Comparison of ENCODE assay signal across 12 mouse cellular contexts in the genomic region with DNA sequence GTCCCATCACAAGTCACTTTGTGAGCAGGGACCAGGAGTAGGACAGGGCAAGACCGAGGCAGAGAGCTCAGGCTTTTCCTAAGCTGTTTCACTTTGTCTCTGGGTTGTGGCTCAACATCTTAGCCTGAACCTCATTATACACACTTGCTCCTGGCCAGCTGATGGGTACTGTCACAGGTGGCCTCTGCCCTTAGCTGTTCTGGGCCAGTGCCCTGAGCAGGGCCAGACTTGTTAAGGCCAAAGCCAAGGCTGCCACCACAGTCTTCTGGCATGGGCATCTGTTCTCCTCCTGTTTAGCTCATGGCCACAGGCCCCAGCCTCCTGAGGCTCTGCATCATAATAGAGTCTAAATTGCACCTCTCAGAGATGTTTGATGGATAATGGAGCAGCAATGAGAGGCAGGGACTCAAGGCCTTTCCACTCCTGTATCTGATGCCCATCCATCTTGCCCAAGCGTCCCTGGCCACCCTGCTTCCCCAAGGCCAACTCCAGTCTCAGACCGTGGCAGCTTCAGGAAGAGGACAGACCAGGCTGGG. TPM values are rescaled to one million over a fixed set of nuclear protein-coding genes. Genes with fewer than 3 reads are reported as not detected.
"Had no signal": no experiment of that assay in that cellular context is flagged by ENCODE, and none has a peak within 500 bp of the region (broad histone marks: within the 10 kb centered on the region; RNA-seq: fewer than 3 reads in every experiment).

No protein-coding gene starts in this region.

- H3K9me3 ChIP-seq: kidney, embryonic 15.5 days; limb, embryonic 13.5 days; liver, embryonic 15.5 days had no signal

- H3K4me3 ChIP-seq: kidney, embryonic 15.5 days; limb, embryonic 13.5 days; liver, embryonic 15.5 days had no signal

- H3K4me2 ChIP-seq: kidney, embryonic 15.5 days; limb, embryonic 13.5 days; liver, embryonic 15.5 days; lung, embryonic 14.5 days; midbrain, embryonic 11.5 days had no signal

- H3K27ac ChIP-seq: kidney, embryonic 15.5 days; limb, embryonic 13.5 days; liver, embryonic 15.5 days; stomach, postnatal 0 days had no signal

- H3K36me3 ChIP-seq: kidney, embryonic 15.5 days; liver, embryonic 15.5 days had no signal

- DNase-seq: kidney, postnatal 14 days; left cerebral cortex, postnatal 4 days; lung, postnatal 10 days; lung, postnatal 4 days had no signal

- H3K9ac ChIP-seq: kidney, embryonic 15.5 days; limb, embryonic 13.5 days; liver, embryonic 15.5 days; lung, embryonic 14.5 days had no signal

- ATAC-seq: midbrain, embryonic 16.5 days had no signal

RNA-seq across cellular contexts. Expression of a gene that starts 5.8 kb away (rescaled TPM):
- total RNA-seq: megakaryocyte, adult 5-6 weeks had no signal
